In genomic region chr2:134682326-134682725, GRCm38 (mm10) we compare ENCODE assay signal across 22 mouse cellular contexts. TPM values are rescaled to one million over a fixed set of nuclear protein-coding genes. Genes with fewer than 3 reads are reported as not detected.
A peak's percentile ranks its signal among the peaks of the same experiment; 100 is the strongest.
DNase-seq lines count a peak whose midpoint lies in the region; ATAC-seq and TF ChIP-seq lines count a peak whose summit lies in the region.
"Had no signal": no experiment of that assay in that cellular context is flagged by ENCODE, and none has a peak within 500 bp of the region (broad histone marks: within the 10 kb centered on the region; RNA-seq: fewer than 3 reads in every experiment).

No protein-coding gene starts in this region.

- no peak for ATAC-seq in forebrain, embryonic 14.5 days
- peak; percentile 51; the same call in 1 of the 2 replicates for ATAC-seq in midbrain, embryonic 11.5 days (ENCODE audit: low FRiP score)
- ATAC-seq in midbrain, postnatal 0 days (ENCODE audit: low FRiP score), result no peak
- ATAC-seq in midbrain, embryonic 14.5 days (ENCODE audit: low FRiP score, low TSS enrichment), result peak; percentile 31; the same call in 1 of the 2 replicates
- ATAC-seq in midbrain, embryonic 16.5 days, result no peak
- ATAC-seq: activated CD4-positive, CD25-positive, alpha-beta regulatory T cell, adult 4 months had no signal

- no peaks in the 10 kb centered on the region for H3K4me1 ChIP-seq in forebrain, embryonic 14.5 days (ENCODE audit: control insufficient read depth, insufficient read depth, low read length)
- H3K4me1 ChIP-seq in forebrain, embryonic 10.5 days, result no peaks in the 10 kb centered on the region
- 0 out of 2 replicates have a peak, but pooled peaks cover 3% of the 10 kb centered on the region for H3K4me1 ChIP-seq in midbrain, embryonic 11.5 days (ENCODE audit: control insufficient read depth, insufficient read depth, low read length)
- H3K4me1 ChIP-seq in midbrain, postnatal 0 days (ENCODE audit: insufficient read depth, low read length), result no peaks in the 10 kb centered on the region
- H3K4me1 ChIP-seq in midbrain, embryonic 14.5 days (ENCODE audit: control insufficient read depth, insufficient read depth, low read length), result peaks cover 6% of the 10 kb centered on the region
- no peaks in the 10 kb centered on the region; the same call in 1 of the 2 replicates for H3K4me1 ChIP-seq in midbrain, embryonic 16.5 days (ENCODE audit: control insufficient read depth, insufficient read depth, low read length)
- H3K4me1 ChIP-seq: heart, embryonic 15.5 days; hindbrain, embryonic 10.5 days; hindbrain, embryonic 15.5 days had no signal

- peak; percentile 4 for DNase-seq in forebrain, embryonic 14.5 days (ENCODE audit: low spot score)
- no peak for DNase-seq in forebrain, embryonic 10.5 days (ENCODE audit: extremely low spot score, low spot score)
- no peak for DNase-seq in midbrain, embryonic 11.5 days (ENCODE audit: low spot score, missing footprints)
- no peak for DNase-seq in midbrain, postnatal 0 days (ENCODE audit: low spot score)
- peak; percentile 27 for DNase-seq in midbrain, embryonic 14.5 days
- no peak for DNase-seq in gastrocnemius, adult 18-20 months (ENCODE audit: low spot score)
- DNase-seq: adrenal gland, adult 8-10 months; adrenal gland, postnatal 25 days; cerebellum, adult 18-20 months; cerebellum, adult 9-10 months; cerebellum, postnatal 14 days; gastrocnemius, postnatal 10 days; gastrocnemius, postnatal 36 days; heart, postnatal 10 days; heart, postnatal 36 days had no signal

- no peaks in the 10 kb centered on the region for H3K9me3 ChIP-seq in forebrain, embryonic 14.5 days (replicated peaks; ENCODE audit: control insufficient read depth, low read length)
- H3K9me3 ChIP-seq in forebrain, embryonic 10.5 days, result no peaks in the 10 kb centered on the region
- H3K9me3 ChIP-seq in midbrain, embryonic 11.5 days (ENCODE audit: control insufficient read depth, low read length), result no peaks in the 10 kb centered on the region
- H3K9me3 ChIP-seq in midbrain, postnatal 0 days (ENCODE audit: low read length), result no peaks in the 10 kb centered on the region
- H3K9me3 ChIP-seq in midbrain, embryonic 14.5 days (ENCODE audit: control insufficient read depth, low read length), result no peaks in the 10 kb centered on the region
- H3K9me3 ChIP-seq in midbrain, embryonic 16.5 days (replicated peaks; ENCODE audit: control insufficient read depth, low read length, poor library complexity, severe bottlenecking), result no peaks in the 10 kb centered on the region
- H3K9me3 ChIP-seq: forebrain, embryonic 15.5 days; heart, embryonic 15.5 days; hindbrain, embryonic 10.5 days; hindbrain, embryonic 15.5 days had no signal

- no peak for TF ChIP-seq CTCF in midbrain, postnatal 0 days (IDR thresholded peaks at IDR 0.05)

- no peak overlapping the region for H3K4me3 ChIP-seq in forebrain, embryonic 14.5 days (ENCODE audit: low read depth, low read length)
- no peak overlapping the region for H3K4me3 ChIP-seq in forebrain, embryonic 10.5 days
- no peak overlapping the region for H3K4me3 ChIP-seq in midbrain, embryonic 11.5 days (ENCODE audit: low read depth, low read length)
- no peak overlapping the region for H3K4me3 ChIP-seq in midbrain, postnatal 0 days (ENCODE audit: low read depth, low read length)
- no peak overlapping the region for H3K4me3 ChIP-seq in midbrain, embryonic 14.5 days (replicated peaks; ENCODE audit: low read depth, low read length)
- H3K4me3 ChIP-seq in midbrain, embryonic 16.5 days (ENCODE audit: low read depth, low read length), result no peak overlapping the region
- H3K4me3 ChIP-seq: forebrain, embryonic 15.5 days; heart, embryonic 15.5 days; hindbrain, embryonic 10.5 days; hindbrain, embryonic 15.5 days had no signal

- H3K27me3 ChIP-seq in forebrain, embryonic 14.5 days (replicated peaks; ENCODE audit: control insufficient read depth, insufficient read depth, low read length), result no peaks in the 10 kb centered on the region
- H3K27me3 ChIP-seq in forebrain, embryonic 10.5 days (ENCODE audit: poor library complexity, severe bottlenecking), result no peaks in the 10 kb centered on the region
- no peaks in the 10 kb centered on the region for H3K27me3 ChIP-seq in midbrain, embryonic 11.5 days (ENCODE audit: control insufficient read depth, insufficient read depth, low read length)
- H3K27me3 ChIP-seq in midbrain, postnatal 0 days (ENCODE audit: insufficient read depth, low read length), result no peaks in the 10 kb centered on the region
- H3K27me3 ChIP-seq in midbrain, embryonic 14.5 days (ENCODE audit: control insufficient read depth, insufficient read depth, low read length), result no peaks in the 10 kb centered on the region
- no peaks in the 10 kb centered on the region for H3K27me3 ChIP-seq in midbrain, embryonic 16.5 days (ENCODE audit: control insufficient read depth, insufficient read depth, low read depth, low read length)
- H3K27me3 ChIP-seq: forebrain, embryonic 15.5 days; heart, embryonic 15.5 days; hindbrain, embryonic 15.5 days had no signal

- no peak overlapping the region for H3K4me2 ChIP-seq in forebrain, embryonic 14.5 days (ENCODE audit: low read length)
- H3K4me2 ChIP-seq in midbrain, embryonic 11.5 days, result no peak overlapping the region
- H3K4me2 ChIP-seq in midbrain, postnatal 0 days (ENCODE audit: low read depth, low read length, poor library complexity, severe bottlenecking), result no peak overlapping the region
- H3K4me2 ChIP-seq in midbrain, embryonic 14.5 days (ENCODE audit: low read length), result no peak overlapping the region
- H3K4me2 ChIP-seq in midbrain, embryonic 16.5 days (ENCODE audit: low read length), result no peak overlapping the region
- H3K4me2 ChIP-seq: forebrain, embryonic 15.5 days; heart, embryonic 11.5 days; heart, embryonic 15.5 days; hindbrain, embryonic 15.5 days had no signal

- WGBS in forebrain, embryonic 14.5 days, result 36% methylated on average over 3 of the region's 3 CpGs
- whole genome bisulfite sequencing in forebrain, embryonic 10.5 days, result 54% methylated on average over 3 of the region's 3 CpGs
- 38% methylated on average over 3 of the region's 3 CpGs for WGBS in midbrain, embryonic 11.5 days
- 25% methylated on average over 3 of the region's 3 CpGs for WGBS in midbrain, postnatal 0 days
- 23% methylated on average over 3 of the region's 3 CpGs for WGBS in midbrain, embryonic 14.5 days
- WGBS in midbrain, embryonic 16.5 days, result 11% methylated on average over 3 of the region's 3 CpGs

- H3K9ac ChIP-seq in forebrain, embryonic 14.5 days (ENCODE audit: low read length), result no peak overlapping the region
- H3K9ac ChIP-seq in midbrain, embryonic 11.5 days (ENCODE audit: low read length), result no peak overlapping the region
- no peak overlapping the region for H3K9ac ChIP-seq in midbrain, postnatal 0 days (replicated peaks; ENCODE audit: low read length, poor library complexity, severe bottlenecking)
- no peak overlapping the region for H3K9ac ChIP-seq in midbrain, embryonic 14.5 days (replicated peaks; ENCODE audit: low read length)
- H3K9ac ChIP-seq in midbrain, embryonic 16.5 days (ENCODE audit: low read depth, low read length), result no peak overlapping the region
- H3K9ac ChIP-seq: forebrain, embryonic 15.5 days; heart, embryonic 15.5 days; hindbrain, embryonic 15.5 days had no signal

- H3K36me3 ChIP-seq in forebrain, embryonic 14.5 days (ENCODE audit: control insufficient read depth, insufficient read depth, low read length), result no peaks in the 10 kb centered on the region
- no peaks in the 10 kb centered on the region for H3K36me3 ChIP-seq in forebrain, embryonic 10.5 days (replicated peaks)
- H3K36me3 ChIP-seq in midbrain, embryonic 11.5 days (ENCODE audit: control insufficient read depth, insufficient read depth, low read length), result no peaks in the 10 kb centered on the region
- no peaks in the 10 kb centered on the region for H3K36me3 ChIP-seq in midbrain, postnatal 0 days (ENCODE audit: insufficient read depth, low read length)
- H3K36me3 ChIP-seq in midbrain, embryonic 14.5 days (ENCODE audit: control insufficient read depth, insufficient read depth, low read length), result no peaks in the 10 kb centered on the region
- H3K36me3 ChIP-seq in midbrain, embryonic 16.5 days (ENCODE audit: control insufficient read depth, insufficient read depth, low read length), result no peaks in the 10 kb centered on the region
- H3K36me3 ChIP-seq: forebrain, embryonic 15.5 days; heart, embryonic 15.5 days; hindbrain, embryonic 10.5 days; hindbrain, embryonic 15.5 days had no signal

- no peak overlapping the region for H3K27ac ChIP-seq in forebrain, embryonic 14.5 days (ENCODE audit: low read depth, low read length)
- H3K27ac ChIP-seq in forebrain, embryonic 10.5 days, result no peak overlapping the region
- H3K27ac ChIP-seq in midbrain, embryonic 11.5 days (ENCODE audit: low read depth, low read length), result no peak overlapping the region
- H3K27ac ChIP-seq in midbrain, postnatal 0 days (ENCODE audit: low read depth, low read length), result no peak overlapping the region
- no peak overlapping the region; the same call in 1 of the 2 replicates for H3K27ac ChIP-seq in midbrain, embryonic 14.5 days (replicated peaks; ENCODE audit: low read depth, low read length)
- H3K27ac ChIP-seq in midbrain, embryonic 16.5 days (ENCODE audit: low read length), result no peak overlapping the region
- H3K27ac ChIP-seq: forebrain, embryonic 15.5 days; heart, embryonic 15.5 days; hindbrain, embryonic 10.5 days; hindbrain, embryonic 15.5 days had no signal

RNA-seq across cellular contexts. Expression of gene Tmx4, which starts 38.4 kb away (rescaled TPM):
- polyA plus RNA-seq in forebrain, embryonic 14.5 days (2014; fragmentation: Nextera tagmentation; extraction: Ambion mirVana), result 70.2 and 84.2 TPM in 2 replicates
- 27.1 and 27.7 TPM in 2 replicates for polyA plus RNA-seq in forebrain, embryonic 10.5 days (2016; fragmentation: Nextera tagmentation; extraction: Ambion mirVana)
- polyA plus RNA-seq in midbrain, embryonic 11.5 days (2014; fragmentation: Nextera tagmentation; extraction: Ambion mirVana), result 48.9 and 56.3 TPM in 2 replicates
- 153 and 192 TPM in 2 replicates for total RNA-seq in midbrain, postnatal 0 days (2014; rRNA removed)
- polyA plus RNA-seq in midbrain, postnatal 0 days (2015; fragmentation: Nextera tagmentation; extraction: Ambion mirVana), result 99.4 and 110 TPM in 2 replicates
- 103 and 149 TPM in 2 replicates for polyA plus RNA-seq in midbrain, embryonic 14.5 days (2014; fragmentation: Nextera tagmentation; extraction: Ambion mirVana)
- polyA plus RNA-seq in midbrain, embryonic 16.5 days (2015; fragmentation: Nextera tagmentation; extraction: Ambion mirVana), result 143 and 144 TPM in 2 replicates
- 10 to 100 TPM; 14.4 to 14.8 TPM for total RNA-seq in gastrocnemius, adult 18-20 months (2021)

Comparison
In these comparisons a context has a peak if more than half of its experiments do, and no peak if none do; other contexts are left out.
1. ATAC-seq: peak in midbrain, embryonic 11.5 days (single experiment) and midbrain, embryonic 14.5 days (single experiment); none in forebrain, embryonic 14.5 days (single experiment), midbrain, postnatal 0 days (single experiment) and midbrain, embryonic 16.5 days (single experiment).
2. DNase-seq: peak in forebrain, embryonic 14.5 days (single experiment) and midbrain, embryonic 14.5 days (single experiment); none in forebrain, embryonic 10.5 days (single experiment), midbrain, embryonic 11.5 days (single experiment), midbrain, postnatal 0 days (single experiment) and gastrocnemius, adult 18-20 months (single experiment).